ENCODE assay signal across 12 mouse cellular contexts in genomic region chr4:154312935-154313621, GRCm38 (mm10). TPM values are rescaled to one million over a fixed set of nuclear protein-coding genes. Genes with fewer than 3 reads are reported as not detected.
DNase-seq lines count a peak whose midpoint lies in the region; ATAC-seq and TF ChIP-seq lines count a peak whose summit lies in the region.
"Had no signal": no experiment of that assay in that cellular context is flagged by ENCODE, and none has a peak within 500 bp of the region (broad histone marks: within the 10 kb centered on the region; RNA-seq: fewer than 3 reads in every experiment).

No protein-coding gene starts in this region.

- TF ChIP-seq CTCF in kidney, adult 2 months (conservative IDR thresholded peaks at IDR 0.05; ENCODE audit: insufficient read depth, insufficient read length, low read depth, low read length), result no peak
- TF ChIP-seq CTCF in thymus, adult 2 months (IDR thresholded peaks at IDR 0.05; ENCODE audit: borderline replicate concordance, control insufficient read depth, extremely low read depth, insufficient read depth, low read length, poor library complexity), result no peak

- H3K4me1 ChIP-seq in neural tube, embryonic 13.5 days (replicated peaks), result peaks cover 5% of the 10 kb centered on the region
- H3K4me1 ChIP-seq in forebrain, embryonic 14.5 days (ENCODE audit: control insufficient read depth, insufficient read depth, low read length), result no peaks in the 10 kb centered on the region; the same call in 1 of the 2 replicates
- H3K4me1 ChIP-seq in neural tube, embryonic 15.5 days, result no peaks in the 10 kb centered on the region
- no peaks in the 10 kb centered on the region for H3K4me1 ChIP-seq in kidney, adult 2 months (ENCODE audit: control insufficient read depth, insufficient read depth, low read length)
- no peaks in the 10 kb centered on the region for H3K4me1 ChIP-seq in thymus, adult 2 months (replicated peaks; ENCODE audit: control insufficient read depth, insufficient read depth, low read length)
- H3K4me1 ChIP-seq: lung, embryonic 15.5 days had no signal

- no peak overlapping the region for H3K9ac ChIP-seq in neural tube, embryonic 13.5 days
- no peak overlapping the region for H3K9ac ChIP-seq in forebrain, embryonic 14.5 days (ENCODE audit: low read length)
- no peak overlapping the region for H3K9ac ChIP-seq in neural tube, embryonic 15.5 days (replicated peaks)
- H3K9ac ChIP-seq: lung, embryonic 15.5 days had no signal

- peak; percentile 62 for ATAC-seq in neural tube, embryonic 13.5 days (ENCODE audit: low read depth)
- ATAC-seq in forebrain, embryonic 14.5 days, result peak; percentile 77
- no peak; the same call in 1 of the 2 replicates for ATAC-seq in neural tube, embryonic 15.5 days (ENCODE audit: low FRiP score)

- no peaks in the 10 kb centered on the region for H3K36me3 ChIP-seq in neural tube, embryonic 13.5 days
- H3K36me3 ChIP-seq in forebrain, embryonic 14.5 days (ENCODE audit: control insufficient read depth, insufficient read depth, low read length), result no peaks in the 10 kb centered on the region
- no peaks in the 10 kb centered on the region for H3K36me3 ChIP-seq in neural tube, embryonic 15.5 days
- no peaks in the 10 kb centered on the region for H3K36me3 ChIP-seq in kidney, adult 2 months (ENCODE audit: control insufficient read depth, insufficient read depth, low read length)
- no peaks in the 10 kb centered on the region for H3K36me3 ChIP-seq in thymus, adult 2 months (ENCODE audit: control insufficient read depth, insufficient read depth, low read length)
- H3K36me3 ChIP-seq: lung, embryonic 15.5 days had no signal

- TF ChIP-seq POLR2A in kidney, adult 2 months (IDR thresholded peaks at IDR 0.05; ENCODE audit: low read depth, low read length), result no peak
- no peak for TF ChIP-seq POLR2A in thymus, adult 2 months (IDR thresholded peaks at IDR 0.05; ENCODE audit: control insufficient read depth, extremely low read depth, insufficient read depth, low read length, poor library complexity)

- H3K4me2 ChIP-seq in neural tube, embryonic 13.5 days, result no peak overlapping the region
- no peak overlapping the region for H3K4me2 ChIP-seq in forebrain, embryonic 14.5 days (ENCODE audit: low read length)
- H3K4me2 ChIP-seq in neural tube, embryonic 15.5 days, result no peak overlapping the region
- H3K4me2 ChIP-seq: lung, embryonic 15.5 days had no signal

- peak overlapping the region; percentile 67 for H3K27ac ChIP-seq in neural tube, embryonic 13.5 days (replicated peaks)
- peak overlapping the region; percentile 17; the same call in 1 of the 2 replicates for H3K27ac ChIP-seq in forebrain, embryonic 14.5 days (ENCODE audit: low read depth, low read length)
- peak overlapping the region; percentile 56 for H3K27ac ChIP-seq in neural tube, embryonic 15.5 days (replicated peaks)
- no peak overlapping the region for H3K27ac ChIP-seq in kidney, adult 2 months (ENCODE audit: insufficient read depth, low read depth, low read length)
- no peak overlapping the region for H3K27ac ChIP-seq in thymus, adult 2 months (ENCODE audit: control insufficient read depth, insufficient read depth, low read length)
- H3K27ac ChIP-seq: lung, embryonic 15.5 days had no signal

- no peak overlapping the region for H3K4me3 ChIP-seq in neural tube, embryonic 13.5 days
- no peak overlapping the region for H3K4me3 ChIP-seq in forebrain, embryonic 14.5 days (ENCODE audit: low read depth, low read length)
- no peak overlapping the region for H3K4me3 ChIP-seq in neural tube, embryonic 15.5 days (replicated peaks)
- no peak overlapping the region for H3K4me3 ChIP-seq in kidney, adult 2 months (ENCODE audit: insufficient read depth, low read depth, low read length)
- no peak overlapping the region for H3K4me3 ChIP-seq in thymus, adult 2 months (ENCODE audit: control insufficient read depth, insufficient read depth, low read length)
- H3K4me3 ChIP-seq: lung, embryonic 15.5 days had no signal

- H3K9me3 ChIP-seq in neural tube, embryonic 13.5 days, result no peaks in the 10 kb centered on the region
- H3K9me3 ChIP-seq in forebrain, embryonic 14.5 days (replicated peaks; ENCODE audit: control insufficient read depth, low read length), result no peaks in the 10 kb centered on the region
- H3K9me3 ChIP-seq in neural tube, embryonic 15.5 days (replicated peaks), result no peaks in the 10 kb centered on the region
- H3K9me3 ChIP-seq: lung, embryonic 15.5 days had no signal

- WGBS in neural tube, embryonic 13.5 days, result 39% methylated on average over 4 of the region's 4 CpGs
- WGBS in forebrain, embryonic 14.5 days, result 7% methylated on average over 4 of the region's 4 CpGs
- WGBS in neural tube, embryonic 15.5 days, result 45% methylated on average over 4 of the region's 4 CpGs
- 67% methylated on average over 4 of the region's 4 CpGs for WGBS in kidney, adult 2 months
- 76% methylated on average over 4 of the region's 4 CpGs for WGBS in thymus, adult 2 months

- no peaks in the 10 kb centered on the region for H3K27me3 ChIP-seq in neural tube, embryonic 13.5 days
- no peaks in the 10 kb centered on the region for H3K27me3 ChIP-seq in forebrain, embryonic 14.5 days (replicated peaks; ENCODE audit: control insufficient read depth, insufficient read depth, low read length)
- H3K27me3 ChIP-seq in neural tube, embryonic 15.5 days (replicated peaks), result no peaks in the 10 kb centered on the region; the same call in 1 of the 2 replicates
- no peaks in the 10 kb centered on the region for H3K27me3 ChIP-seq in kidney, adult 2 months (replicated peaks; ENCODE audit: control insufficient read depth, insufficient read depth, low read length)
- no peaks in the 10 kb centered on the region for H3K27me3 ChIP-seq in thymus, adult 2 months (ENCODE audit: control insufficient read depth, insufficient read depth, low read length)
- H3K27me3 ChIP-seq: lung, embryonic 15.5 days had no signal

- DNase-seq in neural tube, embryonic 10.5 days (ENCODE audit: extremely low spot score, low spot score), result no peak
- peak; percentile 76 for DNase-seq in forebrain, embryonic 14.5 days (ENCODE audit: low spot score)
- DNase-seq in layer of hippocampus, postnatal 14 days (ENCODE audit: low spot score in 2 of 2), result peak; percentile 46 to 80
- DNase-seq in kidney, adult 2 months, result no peak
- no peak for DNase-seq in thymus, adult 2 months
- DNase-seq in liver, result no peak
- DNase-seq: kidney, adult 18-20 months had no signal

RNA-seq across cellular contexts. Expression of gene Arhgef16, which starts 11.6 kb away (rescaled TPM):
- 1.1 and 1.2 TPM in 2 replicates for polyA plus RNA-seq in neural tube, embryonic 13.5 days (2015; fragmentation: Nextera tagmentation; extraction: Ambion mirVana)
- polyA plus RNA-seq in forebrain, embryonic 14.5 days (2014; fragmentation: Nextera tagmentation; extraction: Ambion mirVana), result 0.32 and 0.56 TPM in 2 replicates
- under 1 TPM; 0.23 to 0.52 TPM for total RNA-seq in layer of hippocampus, postnatal 14 days (2021)
- 0.91 and 9.6 TPM in 2 replicates for polyA plus RNA-seq in neural tube, embryonic 15.5 days (2015; fragmentation: Nextera tagmentation; extraction: Ambion mirVana)
- polyA plus RNA-seq in kidney, adult 2 months (2012; rRNA removed), result 58.6 and 66.8 TPM in 2 replicates
- polyA plus RNA-seq in thymus, adult 2 months (2012; rRNA removed), result 9.3 and 12.3 TPM in 2 replicates

RNA-seq across cellular contexts. Expression of gene B230104I21Rik, which starts 22.8 kb away (rescaled TPM):
- not detected in 2 replicates for polyA plus RNA-seq in neural tube, embryonic 13.5 days (2015; fragmentation: Nextera tagmentation; extraction: Ambion mirVana)
- not detected in 2 replicates for polyA plus RNA-seq in forebrain, embryonic 14.5 days (2014; fragmentation: Nextera tagmentation; extraction: Ambion mirVana)
- total RNA-seq in layer of hippocampus, postnatal 14 days (2021), result under 1 TPM in 1 of 2 experiments, not detected in 1; 0.53 TPM
- not detected in 2 replicates for polyA plus RNA-seq in neural tube, embryonic 15.5 days (2015; fragmentation: Nextera tagmentation; extraction: Ambion mirVana)
- polyA plus RNA-seq in kidney, adult 2 months (2012; rRNA removed), result not detected in 2 replicates
- polyA plus RNA-seq in thymus, adult 2 months (2012; rRNA removed), result not detected in 2 replicates
- total RNA-seq: neutrophil, adult 5-6 weeks had no signal
- polyA plus RNA-seq: gonadal fat pad, adult 2 months; lung, embryonic 15.5 days had no signal

Comparison
In these comparisons a context has a peak if more than half of its experiments do, and no peak if none do; other contexts are left out.
1. H3K27ac ChIP-seq: peak in neural tube, embryonic 13.5 days (single experiment), forebrain, embryonic 14.5 days (single experiment) and neural tube, embryonic 15.5 days (single experiment); none in kidney, adult 2 months (single experiment) and thymus, adult 2 months (single experiment).
2. DNase-seq: peak in forebrain, embryonic 14.5 days (single experiment) and layer of hippocampus, postnatal 14 days (2 of 2); none in neural tube, embryonic 10.5 days (single experiment), kidney, adult 2 months (single experiment), thymus, adult 2 months (single experiment) and liver (single experiment).